Mouse (Mus musculus) spleen, postnatal 4 days (tissue): Measurements from ENCODE around the gene Unc5c.

Source experiments
- DNase-seq, 2 experiments: peaks; one replicate each; pipeline ENCODE4 v3.0.0; 2022; ENCODE audit warnings: low spot score in 2 of 2

Gene Unc5c

GRCm38 (mm10) chr3:141711601-141712000 is 246.6 kb downstream of the Unc5c start:
- no peak for DNase-seq

DNA sequence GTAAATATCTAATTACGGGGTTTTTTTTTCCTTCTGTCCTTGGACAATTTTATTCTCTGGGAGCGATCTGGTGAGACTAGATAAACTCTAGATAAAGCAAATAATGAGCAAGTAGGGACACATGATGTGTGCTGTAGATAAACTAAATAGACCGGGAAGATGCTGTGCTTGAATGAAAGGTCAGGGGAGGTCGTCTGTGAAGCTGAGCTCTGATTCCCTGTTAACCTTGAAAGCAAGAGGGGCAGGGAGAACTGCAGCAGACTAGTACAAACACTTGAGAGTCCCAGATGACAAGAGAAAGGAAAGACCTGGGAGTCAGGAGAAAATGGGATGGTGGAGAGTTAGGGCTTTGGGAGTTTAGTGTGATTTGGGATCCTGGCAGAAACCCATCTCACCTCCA is 251.4 kb downstream of the Unc5c start:
- no peak for DNase-seq

DNA sequence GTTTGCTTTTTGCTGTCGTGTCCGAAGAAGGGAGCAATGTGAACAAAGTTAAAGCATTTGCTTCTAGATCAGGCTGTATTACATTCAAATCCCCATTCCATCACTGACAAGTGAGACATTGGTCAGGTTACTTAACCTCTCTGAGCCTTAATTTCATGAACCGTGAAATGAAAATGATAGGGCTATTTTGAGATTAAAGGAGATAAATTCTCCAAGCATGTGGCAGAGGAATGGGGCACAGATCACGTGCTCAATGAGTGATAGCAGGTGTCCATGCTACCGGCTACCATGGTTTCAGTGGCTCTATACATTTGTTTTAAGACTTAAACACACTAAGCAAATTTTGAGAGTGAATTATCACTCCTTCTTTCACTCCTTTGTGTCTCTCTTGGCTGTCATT is 254.0 kb downstream of the Unc5c start:
- no peak for DNase-seq

- DNase-seq: no peak
Observed at GRCm38 (mm10) chr3:141724499-141724898, 259.5 kb downstream of the Unc5c start.

DNA sequence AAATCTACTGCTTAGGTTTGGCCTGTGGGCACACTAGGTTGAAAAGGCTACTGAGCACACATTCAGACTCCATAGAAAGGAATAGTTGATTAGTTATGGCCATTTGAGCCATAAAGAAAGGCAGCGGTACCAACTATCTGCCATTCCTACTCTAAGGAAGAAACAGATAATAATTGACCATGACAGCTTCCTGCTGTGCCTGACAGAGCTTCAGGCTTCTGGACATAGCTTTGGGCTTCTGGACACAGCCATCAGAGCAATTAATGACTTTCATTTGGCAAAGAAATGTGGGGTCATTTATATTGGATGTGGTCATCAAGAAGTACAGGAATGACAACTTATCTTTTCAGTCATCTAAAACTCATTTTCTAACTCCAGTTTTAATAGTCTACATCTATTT is 260.4 kb downstream of the Unc5c start:
- DNase-seq: no peak

GRCm38 (mm10) chr3:141733844-141734243 is 268.8 kb downstream of the Unc5c start:
- DNase-seq: no peak

DNA sequence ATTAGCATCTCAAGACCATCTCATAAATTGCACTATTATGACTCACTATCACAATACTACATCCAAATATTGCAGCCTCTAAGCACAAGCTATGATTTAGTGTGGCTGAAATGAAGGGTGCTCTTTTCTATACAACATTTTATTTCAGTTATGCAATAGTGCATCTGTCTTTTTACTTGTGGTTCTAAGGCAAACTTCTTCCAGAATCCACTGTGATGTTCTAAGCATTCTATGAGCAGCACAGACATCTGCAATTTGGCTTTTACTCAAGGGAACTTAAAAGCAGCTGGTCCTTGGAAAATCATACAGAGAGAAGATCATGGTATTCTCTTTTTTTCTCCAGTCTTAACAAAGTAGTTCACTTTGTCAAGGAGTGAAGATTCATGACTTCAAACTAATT is 270.3 kb downstream of the Unc5c start:
- DNase-seq: no peak

- no peak for DNase-seq
Observed at GRCm38 (mm10) chr3:141745322-141745721, 280.3 kb downstream of the Unc5c start.

- no peak for DNase-seq
Observed at GRCm38 (mm10) chr3:141748694-141749381, 283.8 kb downstream of the Unc5c start.

DNA sequence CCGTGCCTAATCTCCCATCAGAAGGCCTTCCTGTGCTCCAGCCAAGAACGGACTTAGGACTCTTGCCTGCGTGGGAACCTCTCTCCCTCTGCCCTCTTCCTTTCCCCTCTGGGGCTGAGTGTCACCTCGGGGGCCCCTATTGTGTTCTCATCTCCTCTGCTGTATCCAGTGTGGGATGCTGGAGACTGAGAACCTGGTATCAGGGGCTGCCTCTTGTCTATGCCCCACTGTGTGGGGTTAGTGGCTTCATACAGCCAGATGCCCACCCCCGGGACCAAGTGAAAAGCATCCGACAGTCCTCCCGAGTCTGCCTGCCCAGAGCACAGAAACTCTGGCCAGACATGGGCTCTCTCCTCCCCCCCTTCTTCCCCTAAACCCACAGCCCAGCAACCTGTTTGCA is 287.2 kb downstream of the Unc5c start:
- no peak for DNase-seq

GRCm38 (mm10) chr3:141757259-141757658 is 292.2 kb downstream of the Unc5c start:
- no peak for DNase-seq

DNA sequence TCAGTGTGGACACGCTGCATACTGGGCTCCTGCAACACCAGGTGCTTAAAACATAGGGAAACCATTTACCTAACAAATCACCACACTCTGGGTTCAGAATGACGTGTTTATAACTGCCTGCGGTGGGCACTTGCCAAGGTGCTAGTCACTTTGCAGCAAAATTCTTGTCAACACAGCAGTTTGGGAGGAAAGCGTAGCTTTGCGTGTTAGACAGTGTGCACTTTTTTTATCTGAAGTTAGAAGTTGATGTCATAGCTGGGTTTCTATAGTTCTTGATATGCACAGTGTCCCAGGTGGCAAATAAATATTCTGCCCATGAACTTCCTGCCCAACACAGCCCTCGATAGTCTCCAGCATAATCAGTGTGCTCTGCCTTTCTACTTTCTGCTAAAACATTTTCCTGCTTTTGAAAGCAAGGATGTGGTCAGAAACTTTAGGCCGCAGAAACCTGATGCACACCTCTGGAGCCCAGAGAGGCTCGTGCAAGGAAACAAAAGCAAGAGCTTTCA is 313.4 kb downstream of the Unc5c start:
- DNase-seq: no peak

GRCm38 (mm10) chr3:141779186-141779585 is 314.2 kb downstream of the Unc5c start:
- no peak for DNase-seq

DNA sequence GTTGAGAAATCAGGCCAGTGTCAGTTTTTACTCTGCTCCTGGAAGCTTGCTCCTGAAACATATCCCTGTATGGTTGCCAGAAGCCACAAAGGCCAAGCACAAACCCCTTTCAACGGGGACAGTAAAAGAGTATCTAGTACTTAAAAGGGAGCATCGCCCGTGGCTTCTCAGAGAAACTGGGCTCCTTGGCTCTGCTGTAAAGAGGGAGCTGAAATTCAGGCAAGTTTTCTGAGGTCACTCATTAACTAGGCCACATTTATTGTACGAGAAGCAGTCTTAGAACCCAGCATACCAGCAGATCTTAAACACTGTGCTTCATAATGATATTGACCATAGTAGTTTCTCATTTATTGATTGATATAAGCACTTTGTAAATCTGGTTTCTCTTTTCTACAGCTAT is 317.5 kb downstream of the Unc5c start:
- no peak for DNase-seq

GRCm38 (mm10) chr3:141791026-141791780 is 326.2 kb downstream of the Unc5c start:
- DNase-seq: no peak

DNA sequence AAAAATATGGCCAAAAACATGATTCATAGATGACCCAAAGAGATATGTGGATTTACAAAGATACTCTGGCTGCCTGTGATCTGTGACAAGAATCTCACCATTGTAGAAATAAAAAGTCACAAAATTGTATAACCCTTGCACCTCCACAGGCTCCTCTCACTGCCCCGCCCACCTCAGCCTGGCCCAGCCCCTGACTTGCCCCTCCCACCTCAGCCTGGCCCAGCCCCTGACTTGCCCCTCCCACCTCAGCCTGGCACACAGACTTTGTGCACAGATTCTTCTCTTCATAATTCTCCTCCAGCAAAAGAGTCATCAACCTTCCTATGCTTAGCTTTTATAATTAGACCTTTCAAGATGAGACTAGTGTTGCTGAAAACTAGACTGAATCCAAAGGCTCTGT is 327.1 kb downstream of the Unc5c start:
- DNase-seq: peak in 1 of 2 experiments; percentile 21

DNA sequence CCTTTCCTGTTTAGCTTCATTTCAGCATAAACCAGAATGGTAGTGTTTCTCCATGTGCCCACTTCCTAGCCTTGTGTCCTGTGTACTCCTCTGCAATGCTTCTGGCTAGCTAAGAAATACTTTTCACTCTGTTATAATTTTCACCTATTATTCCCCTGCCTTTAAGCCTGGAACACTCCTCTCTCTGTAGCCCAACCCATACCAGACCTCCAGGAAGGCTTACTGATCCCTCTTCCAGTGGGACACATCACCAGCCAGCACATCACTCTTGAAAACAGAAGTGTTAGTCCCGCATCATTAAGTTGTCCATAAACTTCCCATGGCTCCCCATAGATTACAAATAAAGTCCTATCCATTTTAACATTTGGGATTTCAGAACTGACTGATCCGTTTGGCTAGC is 328.7 kb downstream of the Unc5c start:
- no peak for DNase-seq

DNA sequence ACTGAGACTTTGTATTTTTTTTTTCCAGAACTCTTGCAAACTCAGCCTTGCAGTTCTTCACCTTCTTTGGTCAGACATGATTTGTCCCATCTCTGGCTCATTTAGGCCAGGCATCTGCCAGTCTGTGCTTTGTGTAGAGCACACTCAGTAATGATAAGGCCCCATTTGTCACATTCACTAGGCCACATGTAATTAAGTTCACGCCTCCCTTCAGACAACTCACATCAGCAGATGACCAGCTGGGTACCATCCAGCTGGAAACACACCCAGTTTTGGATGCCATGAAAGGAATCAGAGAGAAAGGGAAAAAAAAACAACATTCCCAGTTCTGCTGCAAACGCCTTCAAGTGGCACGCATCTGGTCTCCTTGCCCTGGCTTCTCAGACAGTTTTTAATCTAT is 329.4 kb downstream of the Unc5c start:
- DNase-seq: no peak

DNA sequence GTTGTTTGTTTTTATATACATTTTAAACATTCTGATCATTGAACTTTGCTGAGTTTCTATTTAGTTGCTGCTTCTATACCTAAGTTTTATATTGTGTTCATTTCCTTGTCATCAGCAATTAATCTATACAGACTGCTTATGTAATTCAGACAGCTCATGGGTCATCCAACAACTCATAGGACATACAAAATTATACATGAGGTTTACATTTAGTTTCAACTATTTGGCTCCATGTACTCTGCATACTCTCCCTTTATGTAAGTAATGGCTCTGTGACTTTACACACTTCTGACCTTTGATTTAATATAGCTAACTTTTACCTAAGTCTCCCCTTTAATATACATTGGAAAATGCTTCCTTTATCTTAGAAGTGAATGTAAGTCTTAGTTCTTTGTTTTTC is 332.4 kb downstream of the Unc5c start:
- DNase-seq: no peak

GRCm38 (mm10) chr3:141797789-141798188 is 332.8 kb downstream of the Unc5c start:
- no peak for DNase-seq

- no peak for DNase-seq
Observed at GRCm38 (mm10) chr3:141804133-141804532, 339.1 kb downstream of the Unc5c start.

DNA sequence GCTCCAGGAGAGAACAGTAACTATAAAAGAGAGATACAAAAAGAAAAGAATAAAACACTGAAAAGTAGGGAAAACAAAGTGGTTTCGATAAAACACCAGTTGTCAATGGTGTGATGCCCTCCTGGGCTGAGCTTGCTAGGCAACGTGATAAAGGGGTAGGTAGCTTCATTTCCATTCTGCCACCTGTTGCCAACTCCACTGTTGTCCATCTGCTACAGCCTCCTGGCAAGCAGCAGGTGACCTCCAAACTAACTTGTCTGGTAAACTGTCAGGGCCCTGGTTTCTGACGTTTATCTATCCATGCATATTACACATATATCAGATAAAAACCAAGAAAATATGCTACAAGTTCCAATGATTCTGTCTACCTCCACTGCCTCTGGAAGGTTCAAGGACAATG is 344.6 kb downstream of the Unc5c start:
- no peak for DNase-seq

- DNase-seq: no peak
Observed at GRCm38 (mm10) chr3:141810944-141811343, 345.9 kb downstream of the Unc5c start.
